Mouse (Mus musculus): Measurements from ENCODE around the gene Nmrk2. TPM values are rescaled to one million over a fixed set of nuclear protein-coding genes. Genes with fewer than 3 reads are reported as not detected.
"Not testable (repeated sequence)": the region's sequence is repeated elsewhere in the genome, so short reads cannot be mapped to it uniquely, and the experiment has no call there.

Gene Nmrk2
- polyA plus RNA-seq, 1 experiment = 0.12 TPM

DNA sequence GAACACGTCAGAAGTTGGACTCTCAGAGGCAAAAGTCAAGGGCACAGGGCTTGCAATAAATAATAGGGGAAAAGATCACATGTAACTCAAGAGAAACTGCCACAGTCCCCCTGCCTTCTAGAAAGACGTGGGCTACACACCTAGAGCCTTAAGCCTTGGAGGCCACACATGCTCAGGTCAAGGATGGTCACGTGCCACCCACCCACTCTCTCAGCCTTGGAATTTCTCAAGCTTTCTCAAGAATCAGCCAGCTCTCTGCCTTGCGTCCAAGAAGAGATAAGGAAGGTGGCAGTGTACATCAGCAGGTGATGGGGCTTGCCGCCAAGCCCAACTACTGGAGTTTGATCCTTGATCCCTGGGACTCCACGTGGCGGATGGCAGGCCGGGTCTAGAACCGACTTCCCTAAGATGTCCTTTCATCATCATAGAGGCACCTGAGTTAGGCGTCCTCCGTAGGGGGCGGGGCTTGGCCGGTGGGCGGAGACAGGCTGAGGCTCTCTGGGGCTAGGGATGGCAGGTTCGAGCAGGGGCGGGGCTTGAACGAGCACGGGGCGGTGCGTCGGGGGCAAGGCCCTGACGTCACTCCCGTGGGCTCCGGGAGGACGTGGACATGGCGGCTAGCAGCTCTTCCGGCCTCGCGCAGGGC is 30.9 kb upstream of the Nmrk2 start, which contains the start of gene Zfr2:
Gene Zfr2 (plus strand): TSS at position 576 of the 646 bp plus-strand sequence.
- 10% methylated on average over 29 of the region's 29 CpGs for WGBS
- no peak within 1 kb of the TSS for H3K27ac ChIP-seq (ENCODE audit: control insufficient read depth, insufficient read depth, low read length)
- no peaks in the 10 kb centered on the region for H3K36me3 ChIP-seq (ENCODE audit: control insufficient read depth, insufficient read depth, low read length)
- DNase-seq = peak; percentile 90
- H3K4me1 ChIP-seq (replicated peaks; ENCODE audit: control insufficient read depth, insufficient read depth, low read length) = peaks cover 32% of the 10 kb centered on the region
- TF ChIP-seq CTCF (IDR thresholded peaks at IDR 0.05; ENCODE audit: borderline replicate concordance, control insufficient read depth, extremely low read depth, insufficient read depth, low read length, poor library complexity) = no peak
- TF ChIP-seq POLR2A (IDR thresholded peaks at IDR 0.05; ENCODE audit: control insufficient read depth, extremely low read depth, insufficient read depth, low read length, poor library complexity) = peak; percentile 33; the same call in 1 of the 2 replicates
- no peaks in the 10 kb centered on the region for H3K27me3 ChIP-seq (ENCODE audit: control insufficient read depth, insufficient read depth, low read length)
- peak within 1 kb of the TSS; percentile 47 for H3K4me3 ChIP-seq (ENCODE audit: control insufficient read depth, insufficient read depth, low read length)

DNA sequence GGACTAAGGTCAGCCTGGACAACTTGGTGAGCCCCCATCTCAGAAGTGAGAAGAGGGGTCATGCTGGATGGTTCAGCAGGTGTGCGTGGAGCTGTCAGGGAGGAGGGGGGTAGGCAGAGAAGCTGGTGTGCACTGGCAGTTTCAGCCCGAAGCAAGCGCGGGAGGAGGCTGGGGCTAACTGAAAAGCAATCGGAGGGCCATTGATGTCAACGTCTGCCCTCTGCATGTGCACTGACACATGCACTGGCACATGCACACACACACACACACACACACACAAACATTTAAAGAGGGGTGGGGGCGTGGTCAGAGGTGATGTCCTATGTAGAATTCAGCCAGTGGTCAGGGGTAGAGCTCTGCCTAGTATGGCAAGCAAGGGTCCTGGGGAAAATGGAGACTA is 29.6 kb upstream of the Nmrk2 start:
- Histone ChIP-seq H3K27ac (ENCODE audit: control insufficient read depth, insufficient read depth, low read length) (no peak overlapping the region), H3K27me3 (ENCODE audit: control insufficient read depth, insufficient read depth, low read length) (no peaks in the 10 kb centered on the region), H3K4me3 (ENCODE audit: control insufficient read depth, insufficient read depth, low read length) (no peak overlapping the region), H3K4me1 (replicated peaks; ENCODE audit: control insufficient read depth, insufficient read depth, low read length) (peaks cover 30% of the 10 kb centered on the region), H3K36me3 (ENCODE audit: control insufficient read depth, insufficient read depth, low read length) (no peaks in the 10 kb centered on the region)
- DNase-seq = no peak
- 61% methylated on average over 7 of the region's 7 CpGs for WGBS
- no peak for TF ChIP-seq POLR2A (IDR thresholded peaks at IDR 0.05; ENCODE audit: control insufficient read depth, extremely low read depth, insufficient read depth, low read length, poor library complexity)
- TF ChIP-seq CTCF (IDR thresholded peaks at IDR 0.05; ENCODE audit: borderline replicate concordance, control insufficient read depth, extremely low read depth, insufficient read depth, low read length, poor library complexity) = no peak

DNA sequence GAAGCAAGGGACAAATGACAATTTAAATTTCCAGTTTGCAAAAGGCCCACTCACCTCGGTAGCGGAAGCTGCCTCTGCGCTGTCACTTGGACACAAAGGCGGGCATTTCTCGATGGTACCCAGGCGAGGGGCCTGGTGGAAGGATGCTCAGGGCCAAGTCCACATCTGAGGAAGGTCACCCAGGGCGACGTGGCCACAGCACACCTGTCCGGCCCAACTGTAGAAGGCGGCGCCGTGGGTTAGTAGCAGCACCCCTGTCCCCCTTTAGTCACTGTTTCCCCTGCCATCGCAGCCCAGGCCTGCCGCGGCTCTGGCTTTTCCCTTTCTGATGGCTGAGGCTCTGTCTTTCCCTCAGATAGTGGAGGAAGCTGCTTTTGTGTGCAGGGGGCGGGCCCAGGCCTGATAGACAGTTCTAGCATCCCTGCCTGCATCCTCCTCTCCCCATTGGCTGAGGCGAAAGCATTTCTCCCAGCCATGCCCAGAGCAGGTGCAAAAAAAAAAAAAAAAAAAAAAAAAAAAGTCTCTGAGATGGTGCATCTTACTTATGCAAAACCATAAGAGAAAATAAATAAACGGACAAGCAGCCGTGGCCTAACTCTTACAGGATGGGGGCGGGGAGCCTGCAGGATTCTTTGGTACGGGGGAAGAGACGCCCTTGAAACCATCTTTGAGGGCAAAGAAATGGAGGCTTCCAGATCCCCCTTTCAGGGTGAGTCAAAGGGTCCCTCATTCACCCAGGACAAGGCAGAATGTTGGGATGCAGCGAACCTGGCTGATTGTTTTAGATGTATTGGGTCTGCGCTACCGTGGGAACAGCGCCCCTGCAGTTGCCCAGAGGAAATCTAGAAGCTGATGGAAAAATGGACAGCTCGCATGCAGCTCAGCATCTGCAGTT is 28.8 kb upstream of the Nmrk2 start, which contains the start of gene Atcay:
Gene Atcay (minus strand): TSS at position 396 of the 895 bp plus-strand sequence.
- DNase-seq = no peak
- Histone ChIP-seq H3K27ac (ENCODE audit: control insufficient read depth, insufficient read depth, low read length) (no peak within 1 kb of the TSS), H3K4me3 (ENCODE audit: control insufficient read depth, insufficient read depth, low read length) (peak within 1 kb of the TSS; percentile 22), H3K27me3 (ENCODE audit: control insufficient read depth, insufficient read depth, low read length) (no peaks in the 10 kb centered on the region), H3K36me3 (ENCODE audit: control insufficient read depth, insufficient read depth, low read length) (no peaks in the 10 kb centered on the region), H3K4me1 (replicated peaks; ENCODE audit: control insufficient read depth, insufficient read depth, low read length) (peaks cover 30% of the 10 kb centered on the region)
- WGBS = 12% methylated on average over 27 of the region's 27 CpGs
- peak; percentile 39; the same call in 1 of the 2 replicates for TF ChIP-seq CTCF (IDR thresholded peaks at IDR 0.05; ENCODE audit: borderline replicate concordance, control insufficient read depth, extremely low read depth, insufficient read depth, low read length, poor library complexity)
- TF ChIP-seq POLR2A (IDR thresholded peaks at IDR 0.05; ENCODE audit: control insufficient read depth, extremely low read depth, insufficient read depth, low read length, poor library complexity) = no peak

DNA sequence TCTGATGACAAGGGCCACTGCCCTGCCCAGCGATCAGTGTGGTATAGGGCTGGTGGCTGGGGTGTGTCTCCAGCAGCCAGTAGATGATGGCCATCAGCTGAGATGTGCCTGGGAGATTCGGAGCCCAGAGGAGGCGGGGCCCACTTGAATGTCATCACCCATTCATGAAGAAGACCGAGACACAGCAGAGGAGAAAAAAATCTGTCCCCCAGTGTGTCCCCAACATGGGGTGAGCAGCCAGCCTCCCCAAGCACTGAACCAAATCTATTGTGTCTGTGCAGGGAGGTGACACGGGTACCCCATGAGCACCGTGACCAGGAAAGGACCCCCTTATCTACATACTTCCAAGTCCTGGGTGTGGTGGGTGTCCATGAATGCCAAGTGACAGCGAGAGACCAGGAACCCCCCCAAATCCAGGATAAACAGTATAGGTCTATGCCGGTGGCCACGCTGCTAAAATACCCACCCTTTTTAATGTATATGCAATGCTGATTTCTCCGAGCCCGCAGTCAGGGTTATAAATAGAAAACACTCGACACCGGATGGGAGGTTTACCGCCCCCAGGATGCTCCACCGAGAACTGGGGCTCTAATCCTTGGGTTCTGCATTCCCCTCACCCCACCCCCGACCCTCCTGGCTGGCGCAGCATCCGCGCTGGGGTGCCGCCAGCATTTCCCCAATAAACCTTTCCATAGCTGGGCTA is 28.0 kb upstream of the Nmrk2 start:
- Histone ChIP-seq H3K36me3 (ENCODE audit: control insufficient read depth, insufficient read depth, low read length) (no peaks in the 10 kb centered on the region), H3K27ac (ENCODE audit: control insufficient read depth, insufficient read depth, low read length) (no peak overlapping the region), H3K27me3 (ENCODE audit: control insufficient read depth, insufficient read depth, low read length) (no peaks in the 10 kb centered on the region), H3K4me3 (ENCODE audit: control insufficient read depth, insufficient read depth, low read length) (peak overlapping the region; percentile 22), H3K4me1 (replicated peaks; ENCODE audit: control insufficient read depth, insufficient read depth, low read length) (peaks cover 30% of the 10 kb centered on the region)
- 13% methylated on average over 20 of the region's 20 CpGs for WGBS
- TF ChIP-seq CTCF (IDR thresholded peaks at IDR 0.05; ENCODE audit: borderline replicate concordance, control insufficient read depth, extremely low read depth, insufficient read depth, low read length, poor library complexity) = no peak
- TF ChIP-seq POLR2A (IDR thresholded peaks at IDR 0.05; ENCODE audit: control insufficient read depth, extremely low read depth, insufficient read depth, low read length, poor library complexity) = no peak
- no peak for DNase-seq

DNA sequence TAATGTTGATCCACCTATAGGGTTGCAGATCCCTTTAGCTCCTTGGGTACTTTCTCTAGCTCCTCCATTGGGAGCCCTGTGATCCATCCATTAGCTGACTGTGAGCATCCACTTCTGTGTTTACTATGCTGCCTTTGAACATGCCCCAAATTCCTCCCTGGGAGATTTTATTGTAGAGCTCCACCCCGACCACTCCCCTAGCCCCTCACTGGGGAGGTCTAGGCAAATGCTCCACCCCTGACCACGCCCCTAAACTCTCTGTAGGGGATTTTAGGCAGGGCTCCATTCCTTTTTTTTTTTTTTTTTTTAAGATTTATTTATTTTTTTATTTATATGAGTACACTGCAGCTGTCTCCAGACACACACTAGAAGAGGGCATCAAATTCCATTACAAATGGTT is 21.9 kb upstream of the Nmrk2 start:
- not testable (repeated sequence) for H3K27ac ChIP-seq (ENCODE audit: control insufficient read depth, insufficient read depth, low read length); H3K27me3 ChIP-seq (ENCODE audit: control insufficient read depth, insufficient read depth, low read length); DNase-seq; H3K4me1 ChIP-seq (replicated peaks; ENCODE audit: control insufficient read depth, insufficient read depth, low read length); H3K4me3 ChIP-seq (ENCODE audit: control insufficient read depth, insufficient read depth, low read length); H3K36me3 ChIP-seq (ENCODE audit: control insufficient read depth, insufficient read depth, low read length)
- 75% methylated on average over 2 of the region's 2 CpGs for WGBS

DNA sequence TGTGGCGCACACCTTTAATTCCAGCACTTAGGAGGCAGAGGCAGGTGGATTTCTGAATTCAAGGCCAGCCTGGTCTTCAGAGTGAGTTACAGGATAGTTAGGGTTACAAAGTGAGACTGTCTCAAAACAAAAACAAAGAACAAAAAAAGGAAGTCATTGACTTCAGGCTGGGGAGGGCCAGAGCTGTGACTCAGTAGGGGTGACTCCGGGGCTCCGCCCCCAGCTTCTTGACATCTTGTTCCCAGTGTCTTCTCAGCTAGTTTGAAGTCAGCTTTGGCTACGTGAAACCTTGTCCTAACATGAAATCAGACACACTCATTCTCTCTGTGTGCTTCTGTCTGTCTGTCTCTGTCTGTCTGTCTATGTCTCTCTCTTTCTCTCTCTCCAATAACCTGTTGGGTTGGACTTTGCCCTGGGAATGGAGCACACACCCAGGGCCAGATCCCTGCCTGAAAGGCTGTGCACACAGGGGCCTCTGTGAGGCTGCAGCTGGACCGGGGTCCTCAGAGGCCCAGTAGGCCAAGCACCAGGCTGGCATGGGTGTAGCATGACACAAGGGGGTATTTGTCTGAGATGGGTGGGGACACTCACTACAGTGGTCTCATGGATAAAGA is 19.7 kb upstream of the Nmrk2 start:
- peaks cover 3% of the 10 kb centered on the region; the same call in 1 of the 2 replicates for H3K4me1 ChIP-seq (replicated peaks; ENCODE audit: control insufficient read depth, insufficient read depth, low read length)
- TF ChIP-seq POLR2A (IDR thresholded peaks at IDR 0.05; ENCODE audit: control insufficient read depth, extremely low read depth, insufficient read depth, low read length, poor library complexity) (no peak), CTCF (IDR thresholded peaks at IDR 0.05; ENCODE audit: borderline replicate concordance, control insufficient read depth, extremely low read depth, insufficient read depth, low read length, poor library complexity) (no peak)
- no peaks in the 10 kb centered on the region for H3K36me3 ChIP-seq (ENCODE audit: control insufficient read depth, insufficient read depth, low read length)
- no peaks in the 10 kb centered on the region for H3K27me3 ChIP-seq (ENCODE audit: control insufficient read depth, insufficient read depth, low read length)
- DNase-seq = no peak
- 65% methylated on average over 5 of the region's 5 CpGs for WGBS
- no peak overlapping the region for H3K27ac ChIP-seq (ENCODE audit: control insufficient read depth, insufficient read depth, low read length)
- H3K4me3 ChIP-seq (ENCODE audit: control insufficient read depth, insufficient read depth, low read length) = no peak overlapping the region

Data from thymus, adult 2 months (tissue).